Mouse (Mus musculus): ENCODE results near the gene Gm10392. TPM values are rescaled to one million over a fixed set of nuclear protein-coding genes. Genes with fewer than 3 reads are reported as not detected.
A peak's percentile ranks its signal among the peaks of the same experiment; 100 is the strongest.

Gm10392 gene
- polyA plus RNA-seq, 1 experiment = not detected

DNA sequence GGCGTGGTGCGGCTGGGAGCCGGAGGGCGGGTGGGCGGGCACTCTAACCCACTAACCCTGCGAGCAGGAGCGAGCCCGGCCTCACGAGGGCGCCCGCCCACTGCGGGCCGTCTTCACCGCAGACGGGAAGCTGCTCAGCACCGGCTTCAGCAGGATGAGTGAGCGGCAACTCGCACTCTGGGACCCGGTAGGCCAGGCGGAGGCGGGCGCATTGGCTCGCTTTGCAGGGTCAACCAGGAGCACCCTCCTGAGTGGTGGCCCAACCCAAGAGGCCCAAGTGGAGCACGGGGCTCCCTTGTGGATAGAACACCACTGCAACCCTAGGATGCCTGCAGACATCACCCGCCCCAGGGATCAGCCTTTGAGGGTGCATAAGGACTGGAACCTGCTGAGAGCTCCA, 51.8 kb downstream of the Gm10392 start:
- Histone ChIP-seq H3K36me3 (ENCODE audit: control insufficient read depth, insufficient read depth, low read length) (no peaks in the 10 kb centered on the region), H3K4me3 (ENCODE audit: insufficient read depth, low read depth, low read length) (no peak overlapping the region), H3K4me1 (ENCODE audit: control insufficient read depth, insufficient read depth, low read length) (peaks cover under 1% of the 10 kb centered on the region; the same call in 1 of the 2 replicates), H3K27me3 (replicated peaks; ENCODE audit: control insufficient read depth, insufficient read depth, low read length) (no peaks in the 10 kb centered on the region), H3K27ac (ENCODE audit: insufficient read depth, low read depth, low read length) (no peak overlapping the region)
- WGBS = 5% methylated on average over 25 of the region's 25 CpGs
- DNase-seq = peak; percentile 85
- TF ChIP-seq POLR2A (IDR thresholded peaks at IDR 0.05; ENCODE audit: low read depth, low read length) (no peak), CTCF (conservative IDR thresholded peaks at IDR 0.05; ENCODE audit: insufficient read depth, insufficient read length, low read depth, low read length) (peak; percentile 61)

Other genes starting within 250 kb of the Gm10392 start
- gene Coro6, start 56.8 kb downstream of the Gm10392 start, polyA plus RNA-seq (2012; rRNA removed) = 4.4 and 7.9 TPM in 2 replicates
- 22.3 and 31.4 TPM in 2 replicates for gene Ankrd13b, start 29.5 kb downstream of the Gm10392 start, polyA plus RNA-seq (2012; rRNA removed)
- gene Git1, start 25.6 kb downstream of the Gm10392 start, polyA plus RNA-seq (2012; rRNA removed) = 53.2 and 58.5 TPM in 2 replicates
- 2.7 and 3.2 TPM in 2 replicates for gene Abhd15, start 4.1 kb downstream of the Gm10392 start, polyA plus RNA-seq (2012; rRNA removed)
- 19.4 and 24.4 TPM in 2 replicates for gene Trp53i13, start 3.2 kb downstream of the Gm10392 start, polyA plus RNA-seq (2012; rRNA removed)
- gene Taok1, start 88.6 kb upstream of the Gm10392 start, polyA plus RNA-seq (2012; rRNA removed) = 4.7 and 6.9 TPM in 2 replicates
- gene Nufip2, start 167.0 kb upstream of the Gm10392 start, polyA plus RNA-seq (2012; rRNA removed) = 10.8 and 13.5 TPM in 2 replicates
- gene Cryba1, start 206.1 kb upstream of the Gm10392 start, polyA plus RNA-seq (2012; rRNA removed) = not detected in 2 replicates
- gene Myo18a, start 244.0 kb upstream of the Gm10392 start, polyA plus RNA-seq (2012; rRNA removed) = 92.0 and 93.1 TPM in 2 replicates

All from kidney, adult 2 months (tissue).